Mouse (Mus musculus) limb, embryonic 11.5 days (tissue): ENCODE results near the gene Fthl17b. TPM values are rescaled to one million over a fixed set of nuclear protein-coding genes. Genes with fewer than 3 reads are reported as not detected.

Experiments
- ATAC-seq: fragments of 200-750 bp; cut with Nextera tagmentation; 2 replicates; pipeline ENCODE4 v1.8.0; 2017; ENCODE audit warnings: low read depth; ENCODE audit not compliant: insufficient number of reproducible peaks, low FRiP score, low TSS enrichment
- DNase-seq: peaks from one replicate; pipeline ENCODE4 v3.0.0-alpha.2; 2015; ENCODE audit warnings: low spot score
- H3K27ac ChIP-seq: fragments of 300-500 bp; sonication (generic); replicated peaks from 2 replicates; pipeline ENCODE4 v1.5.1; 2014; ENCODE audit warnings: low read depth, mild to moderate bottlenecking, low read length
- H3K27me3 ChIP-seq: fragments of 300-500 bp; sonication (generic); 2 replicates; pipeline ENCODE4 v1.6.1; 2014; ENCODE audit warnings: mild to moderate bottlenecking, low read length, mixed read lengths; ENCODE audit not compliant: control insufficient read depth, insufficient read depth
- H3K36me3 ChIP-seq: fragments of 300-500 bp; sonication (generic); 2 replicates; pipeline ENCODE4 v1.6.1; 2014; ENCODE audit warnings: mild to moderate bottlenecking, low read length, moderate library complexity, mixed read lengths; ENCODE audit not compliant: control insufficient read depth, insufficient read depth
- H3K4me1 ChIP-seq: fragments of 300-500 bp; sonication (generic); 2 replicates; pipeline ENCODE4 v1.6.1; 2014; ENCODE audit warnings: low read length, mixed read lengths; ENCODE audit not compliant: control insufficient read depth, insufficient read depth
- H3K4me2 ChIP-seq: fragments of 300-500 bp; sonication (generic); 2 replicates; pipeline ENCODE4 v1.6.1; 2014; ENCODE audit warnings: low read depth, mild to moderate bottlenecking, moderate library complexity; ENCODE audit not compliant: severe bottlenecking
- H3K4me3 ChIP-seq: fragments of 300-500 bp; sonication (generic); 2 replicates; pipeline ENCODE4 v1.5.1; 2014; ENCODE audit warnings: low read depth, low read length
- H3K9ac ChIP-seq: fragments of 300-500 bp; sonication (generic); 2 replicates; pipeline ENCODE4 v1.6.1; 2014; ENCODE audit warnings: mild to moderate bottlenecking, low read length
- H3K9me3 ChIP-seq: fragments of 300-500 bp; sonication (generic); 2 replicates; pipeline ENCODE4 v1.6.1; 2016; ENCODE audit warnings: low read length; ENCODE audit not compliant: control insufficient read depth
- WGBS: fragments of 180-500 bp; shearing (Covaris S2); extraction: QIAGEN DNeasy Blood & Tissue Kit; methylation state at CpG from one replicate; pipeline ENCODE4 v1.1.7; 2014; 5-methylcytosine and 5-hydroxymethylcytosine counted together
- polyA plus RNA-seq: library from polyadenylated mRNA; unstranded; fragments of >200 nt; fragmentation: Nextera tagmentation; extraction: Ambion mirVana; gene quantifications from 2 replicates; pipeline ENCODE4 v1.2.1, GENCODE M21; 2014

Gene Fthl17b
- polyA plus RNA-seq, 1 experiment from 2014 or later: not detected

- no peak for ATAC-seq
- no peaks in the 10 kb centered on the region for H3K36me3 ChIP-seq
Measured at GRCm38 (mm10) chrX:8921080-8921479, 41.7 kb downstream of the Fthl17b start.

More at GRCm38 (mm10) chrX:8921080-8921479, 41.7 kb downstream of the Fthl17b start:
- Histone ChIP-seq H3K4me2 (no peak overlapping the region), H3K9ac (no peak overlapping the region), H3K27ac (no peak overlapping the region), H3K4me1 (no peaks in the 10 kb centered on the region), H3K9me3 (no peaks in the 10 kb centered on the region), H3K27me3 (no peaks in the 10 kb centered on the region), H3K4me3 (no peak overlapping the region)
- WGBS: 77% methylated on average over 4 of the region's 4 CpGs
- DNase-seq: no peak

Other genes starting within 250 kb of the Fthl17b start
- not detected in 2 replicates for gene Ssx9, start 214.5 kb downstream of the Fthl17b start, polyA plus RNA-seq
- gene Ssxb5, start 159.3 kb downstream of the Fthl17b start, polyA plus RNA-seq: not detected in 2 replicates
- not detected in 2 replicates for gene Gm6592, start 119.0 kb downstream of the Fthl17b start, polyA plus RNA-seq
- not detected in 2 replicates for gene Gm5751, start 88.7 kb downstream of the Fthl17b start, polyA plus RNA-seq
- gene B630019K06Rik, start 70.6 kb downstream of the Fthl17b start, polyA plus RNA-seq: 6.5 and 8.1 TPM in 2 replicates
- gene Fthl17c, start 13.6 kb upstream of the Fthl17b start, polyA plus RNA-seq: not detected in 2 replicates
- not detected in 2 replicates for gene Fthl17d, start 23.8 kb upstream of the Fthl17b start, polyA plus RNA-seq
- gene Fthl17e, start 70.5 kb upstream of the Fthl17b start, polyA plus RNA-seq: not detected in 2 replicates
- not detected in 2 replicates for gene Fthl17f, start 100.0 kb upstream of the Fthl17b start, polyA plus RNA-seq
- not detected in 2 replicates for gene 4930402K13Rik, start 141.6 kb upstream of the Fthl17b start, polyA plus RNA-seq
- gene Lancl3, start 236.9 kb upstream of the Fthl17b start, polyA plus RNA-seq: 0.17 and 0.21 TPM in 2 replicates